Mouse (Mus musculus): Measurements from ENCODE around the gene Nup50. TPM values are rescaled to one million over a fixed set of nuclear protein-coding genes. Genes with fewer than 3 reads are reported as not detected.

Gene Nup50
- polyA plus RNA-seq, 1 experiment from 2014 or later = 49.4 TPM

DNA sequence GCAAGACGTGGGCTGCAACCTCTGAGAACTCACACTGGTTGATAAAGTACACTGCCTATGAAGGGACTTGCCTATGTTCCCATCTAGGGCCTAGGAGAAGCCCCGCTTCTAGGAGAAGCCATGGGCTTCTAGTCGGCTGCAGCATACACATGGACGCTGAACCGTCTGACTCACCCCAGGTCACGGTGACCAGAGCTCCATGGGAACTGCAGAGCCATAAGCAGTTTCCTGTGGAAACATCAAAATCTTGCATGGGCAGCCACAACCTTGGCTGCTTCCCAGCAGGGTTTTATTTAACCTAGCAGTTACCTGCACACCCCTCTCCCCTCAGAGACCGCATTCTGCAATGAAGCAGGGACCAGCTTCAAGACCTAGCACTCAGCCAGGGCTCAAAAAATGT, 60.5 kb downstream of the Nup50 start:
- Histone ChIP-seq H3K4me1 (peaks cover 38% of the 10 kb centered on the region), H3K36me3 (no peaks in the 10 kb centered on the region), H3K4me2 (replicated peaks) (no peak overlapping the region), H3K9ac (no peak overlapping the region), H3K27me3 (replicated peaks) (no peaks in the 10 kb centered on the region), H3K9me3 (no peaks in the 10 kb centered on the region), H3K4me3 (no peak overlapping the region), H3K27ac (no peak overlapping the region)
- WGBS = 89% methylated on average over 7 of the region's 7 CpGs
- no peak for ATAC-seq (ENCODE audit: low FRiP score, low read depth)

DNA sequence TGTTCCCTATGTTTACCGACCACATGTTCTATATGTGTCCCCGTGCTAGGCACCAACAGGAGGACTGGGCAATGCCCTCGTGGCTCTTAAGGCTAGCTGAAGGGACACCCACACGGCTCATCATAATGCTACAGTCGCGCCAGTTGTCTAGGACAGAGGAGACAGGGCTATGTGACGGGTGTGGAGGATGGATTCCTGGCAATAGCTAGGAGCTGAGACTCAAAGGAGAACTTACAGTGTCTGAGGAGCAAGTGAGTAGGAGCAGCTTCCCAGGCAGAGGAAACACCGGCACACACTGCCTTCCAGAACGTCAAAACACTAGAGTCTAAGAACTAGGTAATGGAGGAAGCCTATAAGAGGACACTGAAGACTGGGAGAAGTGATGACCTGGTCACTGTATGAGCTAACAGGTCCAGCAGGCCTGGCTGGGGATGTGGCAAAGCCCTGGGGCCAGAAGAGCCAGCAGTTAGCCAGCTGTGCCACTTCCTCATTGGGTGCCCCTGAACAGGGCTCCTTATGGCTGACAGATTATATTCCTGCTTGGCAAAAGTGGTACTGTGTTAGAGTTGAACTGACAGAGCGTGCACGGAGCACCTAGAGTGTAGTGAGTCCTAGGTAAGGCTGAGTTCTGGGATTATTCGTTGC, 62.4 kb downstream of the Nup50 start:
- H3K36me3 ChIP-seq = no peaks in the 10 kb centered on the region
- no peak overlapping the region for H3K4me3 ChIP-seq
- peak overlapping the region; percentile 84 for H3K4me2 ChIP-seq (replicated peaks)
- no peak for ATAC-seq (ENCODE audit: low FRiP score, low read depth)
- no peak overlapping the region for H3K9ac ChIP-seq
- peaks cover 38% of the 10 kb centered on the region for H3K4me1 ChIP-seq
- no peaks in the 10 kb centered on the region for H3K9me3 ChIP-seq
- WGBS = 86% methylated on average over 12 of the region's 12 CpGs
- H3K27me3 ChIP-seq (replicated peaks) = 0 out of 2 replicates have a peak, but pooled peaks cover 5% of the 10 kb centered on the region
- no peak overlapping the region for H3K27ac ChIP-seq

DNA sequence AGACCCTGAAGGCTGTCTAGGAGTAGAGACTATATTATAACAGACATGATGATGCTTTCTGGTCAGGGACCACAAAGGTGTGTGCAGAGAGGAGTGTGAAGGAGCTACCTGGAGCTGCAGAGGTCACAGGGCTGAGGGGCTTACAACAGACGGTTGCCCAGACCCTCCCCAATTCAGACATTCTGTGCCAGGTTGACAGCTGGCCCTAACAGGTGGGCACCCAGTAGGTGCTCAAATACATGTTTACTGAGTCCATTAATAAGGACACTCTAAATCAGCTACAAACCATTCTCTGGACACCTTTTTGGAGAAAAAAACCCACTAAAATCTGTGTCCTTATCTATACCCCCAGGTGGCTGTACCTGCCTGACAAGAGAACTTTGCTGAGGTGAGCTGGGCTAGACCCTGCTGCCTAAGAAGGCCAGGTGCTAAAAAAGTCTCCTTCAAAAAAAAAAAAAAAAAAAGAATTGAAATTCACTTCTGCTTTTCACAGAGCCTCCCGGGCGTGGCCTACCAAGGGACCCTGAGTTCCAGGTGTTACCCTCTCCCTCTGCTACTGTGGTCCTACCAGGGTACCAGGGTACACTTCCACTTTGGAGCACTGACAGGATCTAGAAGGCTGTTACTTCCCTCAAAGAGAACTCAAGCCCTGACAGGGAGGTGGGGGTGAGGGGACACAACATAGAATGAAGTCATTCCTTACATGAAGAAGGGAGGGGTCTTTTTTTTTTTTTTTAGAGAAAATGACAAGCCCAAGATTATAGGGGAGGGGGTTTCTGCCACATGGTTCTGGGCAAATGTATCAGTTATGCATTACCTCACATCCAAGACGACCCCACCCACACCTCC, 63.2 kb downstream of the Nup50 start:
- Histone ChIP-seq H3K27me3 (replicated peaks) (0 out of 2 replicates have a peak, but pooled peaks cover 5% of the 10 kb centered on the region), H3K4me1 (peaks cover 38% of the 10 kb centered on the region), H3K36me3 (no peaks in the 10 kb centered on the region), H3K4me3 (peak overlapping the region; percentile 87), H3K9ac (peak overlapping the region; percentile 94), H3K27ac (no peak overlapping the region), H3K4me2 (replicated peaks) (peak overlapping the region; percentile 84), H3K9me3 (no peaks in the 10 kb centered on the region)
- ATAC-seq (ENCODE audit: low FRiP score, low read depth) = no peak
- 69% methylated on average over 4 of the region's 4 CpGs for WGBS

DNA sequence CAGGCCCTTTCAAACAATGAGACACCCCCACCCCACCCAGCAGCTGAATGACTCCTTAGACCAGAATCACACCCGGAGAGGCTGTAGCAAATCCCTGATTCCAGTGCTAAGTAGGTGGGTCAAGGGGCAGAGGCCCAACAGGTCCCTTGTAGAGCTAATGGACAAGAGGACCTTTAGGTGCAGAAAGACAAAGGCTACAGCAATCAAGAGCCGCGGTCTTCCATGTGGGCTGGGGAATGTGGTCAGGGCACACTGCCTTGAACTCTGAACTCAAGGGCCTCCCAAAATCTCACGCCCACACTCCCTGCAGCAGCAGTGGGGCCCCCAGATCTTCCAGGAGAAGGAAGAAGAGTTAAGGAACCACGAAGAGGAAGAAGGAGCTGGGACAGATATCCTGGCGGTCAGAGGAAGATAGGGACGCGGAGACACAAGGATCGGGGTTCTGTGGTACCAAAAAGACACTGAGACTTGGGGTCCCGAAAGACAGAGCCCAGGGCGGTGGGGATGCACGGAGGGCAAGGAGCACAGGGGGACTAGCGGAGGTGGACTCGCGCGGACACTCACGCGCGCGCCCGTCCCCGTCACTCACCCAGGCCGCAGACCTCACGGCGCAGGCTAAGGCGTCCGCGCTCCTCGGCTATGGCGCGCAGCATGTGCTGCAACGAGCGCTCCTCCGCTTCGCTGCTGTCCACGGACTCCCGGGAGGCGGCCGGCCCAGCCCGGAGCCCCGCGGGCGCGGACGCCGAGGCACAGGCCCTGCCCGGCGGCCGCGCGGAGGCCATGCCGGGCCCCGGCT, 64.0 kb downstream of the Nup50 start:
- H3K4me1 ChIP-seq = peaks cover 38% of the 10 kb centered on the region
- H3K9ac ChIP-seq = peak overlapping the region; percentile 94
- peak overlapping the region; percentile 87 for H3K4me3 ChIP-seq
- no peak overlapping the region; the same call in 1 of the 2 replicates for H3K27ac ChIP-seq
- peak overlapping the region; percentile 84 for H3K4me2 ChIP-seq (replicated peaks)
- H3K27me3 ChIP-seq (replicated peaks) = 0 out of 2 replicates have a peak, but pooled peaks cover 5% of the 10 kb centered on the region
- H3K36me3 ChIP-seq = no peaks in the 10 kb centered on the region
- under 1% methylated on average over 53 of the region's 53 CpGs for WGBS
- peak; percentile 60 for ATAC-seq (ENCODE audit: low FRiP score, low read depth)
- H3K9me3 ChIP-seq = no peaks in the 10 kb centered on the region

DNA sequence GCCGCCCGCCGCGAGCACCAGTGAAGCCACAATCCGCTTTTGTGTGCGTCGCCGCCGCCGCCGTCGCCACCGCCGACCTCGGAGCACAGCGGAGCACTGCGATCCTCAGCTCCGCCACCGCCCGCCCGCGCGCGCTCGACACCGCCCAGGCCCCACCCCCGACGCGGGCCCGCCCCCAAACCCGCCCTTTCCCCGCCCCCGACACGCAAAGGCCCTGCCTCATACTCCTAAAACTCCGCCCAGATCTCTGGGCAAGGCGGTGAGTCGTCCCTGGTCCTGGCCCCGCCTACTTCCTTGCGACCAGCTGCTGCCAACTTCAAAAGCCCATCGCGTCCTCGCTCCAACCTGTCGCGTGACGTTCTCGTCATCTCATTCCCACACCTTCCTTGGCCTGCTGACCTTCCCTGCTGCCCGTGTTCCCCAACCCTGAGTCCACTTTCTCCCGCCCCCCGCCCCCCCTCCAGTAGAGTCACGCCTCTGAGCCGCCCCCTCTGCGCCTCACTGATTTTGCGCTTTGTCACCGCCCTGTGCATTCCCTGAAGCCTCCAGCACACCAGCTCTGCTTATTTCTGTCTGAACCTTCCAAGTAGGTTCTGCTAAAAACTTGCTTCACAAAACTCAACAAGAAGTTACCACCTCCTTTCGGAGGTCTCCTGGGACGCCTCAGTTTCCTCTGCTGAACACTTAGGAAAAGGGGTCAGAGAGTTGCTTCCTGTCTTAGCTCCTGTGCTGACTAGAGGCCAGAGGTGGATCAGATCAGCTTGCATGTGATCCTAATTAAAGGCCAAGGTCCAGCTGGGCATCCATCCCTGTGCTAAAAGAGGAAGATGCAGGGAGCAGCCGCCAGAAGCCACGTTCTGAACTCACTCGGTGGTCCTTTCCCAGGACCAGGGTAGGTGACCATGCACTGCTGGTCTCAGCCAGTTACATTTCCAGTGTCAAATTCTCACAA, 64.9 kb downstream of the Nup50 start, which contains the start of gene 5031439G07Rik:
TSS of gene 5031439G07Rik (minus strand) at position 678 of the 952 bp plus-strand sequence.
- H3K27me3 ChIP-seq (replicated peaks) = 0 out of 2 replicates have a peak, but pooled peaks cover 5% of the 10 kb centered on the region
- no peaks in the 10 kb centered on the region for H3K36me3 ChIP-seq
- H3K4me2 ChIP-seq (replicated peaks) = peak within 1 kb of the TSS; percentile 84
- 2% methylated on average over 56 of the region's 59 CpGs for WGBS
- peaks cover 34% of the 10 kb centered on the region for H3K4me1 ChIP-seq
- peak; percentile 93 for ATAC-seq (ENCODE audit: low FRiP score, low read depth)
- peak within 1 kb of the TSS; percentile 87 for H3K4me3 ChIP-seq
- peak within 1 kb of the TSS; percentile 94 for H3K9ac ChIP-seq
- H3K9me3 ChIP-seq = no peaks in the 10 kb centered on the region
- H3K27ac ChIP-seq = no peak within 1 kb of the TSS; the same call in 1 of the 2 replicates

DNA sequence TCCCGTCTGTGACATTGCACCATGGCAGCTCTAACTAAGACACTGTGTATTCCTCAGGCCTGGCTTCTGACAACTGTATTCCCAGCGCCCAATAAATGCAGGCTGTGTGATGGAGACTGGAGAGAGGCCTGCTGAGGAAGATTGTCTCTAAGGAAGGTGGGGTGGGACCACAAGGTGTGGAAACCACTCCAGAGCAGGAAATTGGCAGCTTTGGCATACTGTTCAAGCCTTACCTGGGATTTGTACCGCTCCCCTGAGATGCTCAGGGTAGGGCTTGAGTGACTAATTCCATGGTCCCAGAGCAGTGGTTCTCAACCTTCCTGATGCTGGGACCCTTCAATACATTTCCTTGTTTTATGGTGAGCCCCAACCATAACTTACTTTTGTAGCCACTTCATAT, 65.9 kb downstream of the Nup50 start:
- 72% methylated on average over 3 of the region's 3 CpGs for WGBS
- no peaks in the 10 kb centered on the region for H3K36me3 ChIP-seq
- H3K4me2 ChIP-seq (replicated peaks) = no peak overlapping the region
- H3K9me3 ChIP-seq = no peaks in the 10 kb centered on the region
- H3K9ac ChIP-seq = no peak overlapping the region
- no peak overlapping the region for H3K27ac ChIP-seq
- H3K27me3 ChIP-seq (replicated peaks) = 0 out of 2 replicates have a peak, but pooled peaks cover 5% of the 10 kb centered on the region
- peaks cover 24% of the 10 kb centered on the region for H3K4me1 ChIP-seq
- no peak overlapping the region for H3K4me3 ChIP-seq
- no peak for ATAC-seq (ENCODE audit: low FRiP score, low read depth)

DNA sequence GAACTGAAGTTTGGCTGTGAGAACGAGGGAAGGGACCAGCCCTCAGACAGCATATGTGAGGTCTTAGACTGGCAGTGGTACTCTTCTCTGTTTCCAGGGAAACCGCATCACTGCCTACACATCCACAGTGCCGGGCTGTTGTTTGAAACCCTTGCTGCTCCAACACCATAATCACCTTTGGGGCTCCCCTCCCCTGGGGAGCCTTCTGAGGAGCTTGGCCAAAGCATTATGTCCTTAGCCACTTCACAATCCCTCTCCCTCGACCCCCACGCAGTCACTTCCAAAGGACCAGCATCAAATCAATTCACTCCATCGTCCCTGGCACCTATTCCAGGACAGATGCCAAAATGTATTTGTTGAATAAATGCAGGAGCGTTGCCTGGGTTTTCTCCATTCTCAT, 66.6 kb downstream of the Nup50 start:
- 64% methylated on average over 7 of the region's 7 CpGs for WGBS

More for the DNA sequence above, 66.6 kb downstream of the Nup50 start:
- peaks cover 23% of the 10 kb centered on the region for H3K4me1 ChIP-seq
- no peak for ATAC-seq (ENCODE audit: low FRiP score, low read depth)
- no peaks in the 10 kb centered on the region for H3K9me3 ChIP-seq
- H3K36me3 ChIP-seq = no peaks in the 10 kb centered on the region
- no peak overlapping the region for H3K4me3 ChIP-seq
- H3K4me2 ChIP-seq (replicated peaks) = no peak overlapping the region
- H3K27ac ChIP-seq = no peak overlapping the region
- 0 out of 2 replicates have a peak, but pooled peaks cover 5% of the 10 kb centered on the region for H3K27me3 ChIP-seq (replicated peaks)
- H3K9ac ChIP-seq = no peak overlapping the region

Small RNA genes lying within 50 kb of the gene (microRNA-seq; reads per million reads assigned to microRNA genes)
- gene Mir1249 = 21.8 reads per million, percentile 32 among the genes with 10 or more reads in this experiment

Other genes with a start within 250 kb of the Nup50 start
- 2.6 and 4.3 TPM in 2 replicates for gene Arhgap8, start 203.4 kb upstream of the Nup50 start, polyA plus RNA-seq (2016; fragmentation: Nextera tagmentation; extraction: Ambion mirVana)
- gene Phf21b, start 67.4 kb upstream of the Nup50 start, polyA plus RNA-seq (2016; fragmentation: Nextera tagmentation; extraction: Ambion mirVana) = 20.2 and 24.5 TPM in 2 replicates
- 0.90 and 0.98 TPM in 2 replicates for gene Gm29666, start 3.4 kb upstream of the Nup50 start, polyA plus RNA-seq (2016; fragmentation: Nextera tagmentation; extraction: Ambion mirVana)
- gene 5031439G07Rik, start 65.1 kb downstream of the Nup50 start, polyA plus RNA-seq (2016; fragmentation: Nextera tagmentation; extraction: Ambion mirVana) = 28.6 and 35.3 TPM in 2 replicates
- gene Upk3a, start 93.7 kb downstream of the Nup50 start, polyA plus RNA-seq (2016; fragmentation: Nextera tagmentation; extraction: Ambion mirVana) = 0.53 and 0.61 TPM in 2 replicates
- 23.9 and 26.0 TPM in 2 replicates for gene Fam118a, start 105.5 kb downstream of the Nup50 start, polyA plus RNA-seq (2016; fragmentation: Nextera tagmentation; extraction: Ambion mirVana)
- 0.15 and 0.24 TPM in 2 replicates for gene Smc1b, start 208.6 kb downstream of the Nup50 start, polyA plus RNA-seq (2016; fragmentation: Nextera tagmentation; extraction: Ambion mirVana)
- gene Ribc2, start 208.7 kb downstream of the Nup50 start, polyA plus RNA-seq (2016; fragmentation: Nextera tagmentation; extraction: Ambion mirVana) = 0.56 and 0.74 TPM in 2 replicates